Mouse (Mus musculus) G1E (cell line): ENCODE results near the gene Mical3.

Source experiments
- CTCF ChIP-seq: IDR thresholded peaks from 2 replicates; pipeline ENCODE4 v1.5.1; 2012; ENCODE audit warnings: low read depth, low read length, inconsistent platforms, mixed read lengths
- GATA1 ChIP-seq: IDR thresholded peaks from 2 replicates; pipeline ENCODE4 v1.6.1; 2012; ENCODE audit warnings: borderline replicate concordance, low read length, inconsistent platforms, mixed read lengths
- POLR2AphosphoS5 ChIP-seq: IDR thresholded peaks from 2 replicates; pipeline ENCODE4 v1.6.1; 2012; ENCODE audit warnings: low read depth, low read length, inconsistent platforms; ENCODE audit not compliant: insufficient replicate concordance
- TAL1 ChIP-seq: conservative IDR thresholded peaks from 2 replicates; pipeline ENCODE4 v1.6.1; 2012; ENCODE audit warnings: low read depth, low read length, inconsistent platforms, mixed read lengths

- no peak for TF ChIP-seq CTCF
- TF ChIP-seq GATA1: no peak
- TF ChIP-seq POLR2AphosphoS5: no peak
- TF ChIP-seq TAL1: no peak
These were observed 42.7 kb upstream of the Mical3 start for GRCm38 (mm10) chr6:121173471-121173870.
